Mouse (Mus musculus) kidney, embryonic 14.5 days (tissue): ENCODE results near the gene Bmf. TPM values are rescaled to one million over a fixed set of nuclear protein-coding genes. Genes with fewer than 3 reads are reported as not detected.
A peak's percentile ranks its signal among the peaks of the same experiment; 100 is the strongest.

Experiments
- ATAC-seq: fragments of 200-750 bp; cut with Nextera tagmentation; 2 replicates; pipeline ENCODE4 v1.8.0; 2017; ENCODE audit warnings: moderate number of reproducible peaks, mild to moderate bottlenecking, moderate TSS enrichment, moderate library complexity; ENCODE audit not compliant: low FRiP score, low TSS enrichment
- H3K27ac ChIP-seq: fragments of 300-500 bp; sonication (generic); 2 replicates; pipeline ENCODE4 v1.5.1; 2014; ENCODE audit warnings: low read depth, mild to moderate bottlenecking, low read length, moderate library complexity, mixed read lengths
- H3K27me3 ChIP-seq: fragments of 300-500 bp; sonication (generic); 2 replicates; pipeline ENCODE4 v1.6.1; 2014; ENCODE audit warnings: mild to moderate bottlenecking, low read length; ENCODE audit not compliant: control insufficient read depth, insufficient read depth
- H3K36me3 ChIP-seq: fragments of 300-500 bp; sonication (generic); 2 replicates; pipeline ENCODE4 v1.6.1; 2014; ENCODE audit warnings: low read length, mixed read lengths; ENCODE audit not compliant: control insufficient read depth, insufficient read depth
- H3K4me1 ChIP-seq: fragments of 300-500 bp; sonication (generic); 2 replicates; pipeline ENCODE4 v1.6.1; 2014; ENCODE audit warnings: low read length, mixed read lengths; ENCODE audit not compliant: control insufficient read depth, insufficient read depth
- H3K4me2 ChIP-seq: fragments of 300-500 bp; sonication (generic); replicated peaks from 2 replicates; pipeline ENCODE4 v1.6.1; 2014; ENCODE audit warnings: low read depth, mild to moderate bottlenecking, low read length
- H3K4me3 ChIP-seq: fragments of 300-500 bp; sonication (generic); 2 replicates; pipeline ENCODE4 v1.5.1; 2014; ENCODE audit warnings: mild to moderate bottlenecking, low read length
- H3K9ac ChIP-seq: fragments of 300-500 bp; sonication (generic); 2 replicates; pipeline ENCODE4 v1.6.1; 2014; ENCODE audit warnings: low read depth, mild to moderate bottlenecking, low read length, moderate library complexity
- H3K9me3 ChIP-seq: fragments of 300-500 bp; sonication (generic); 2 replicates; pipeline ENCODE4 v1.6.1; 2016; ENCODE audit warnings: low read length; ENCODE audit not compliant: control insufficient read depth
- WGBS: fragments of 180-500 bp; shearing (Covaris S2); extraction: QIAGEN DNeasy Blood & Tissue Kit; methylation state at CpG from one replicate; pipeline ENCODE4 v1.1.7; 2014; 5-methylcytosine and 5-hydroxymethylcytosine counted together
- polyA plus RNA-seq: library from polyadenylated mRNA; unstranded; fragments of >200 nt; fragmentation: Nextera tagmentation; extraction: Ambion mirVana; gene quantifications from 2 replicates; pipeline ENCODE4 v1.2.1, GENCODE M21; 2014

The Bmf gene
- polyA plus RNA-seq, result 6.0 and 9.6 TPM in 2 replicates

DNA sequence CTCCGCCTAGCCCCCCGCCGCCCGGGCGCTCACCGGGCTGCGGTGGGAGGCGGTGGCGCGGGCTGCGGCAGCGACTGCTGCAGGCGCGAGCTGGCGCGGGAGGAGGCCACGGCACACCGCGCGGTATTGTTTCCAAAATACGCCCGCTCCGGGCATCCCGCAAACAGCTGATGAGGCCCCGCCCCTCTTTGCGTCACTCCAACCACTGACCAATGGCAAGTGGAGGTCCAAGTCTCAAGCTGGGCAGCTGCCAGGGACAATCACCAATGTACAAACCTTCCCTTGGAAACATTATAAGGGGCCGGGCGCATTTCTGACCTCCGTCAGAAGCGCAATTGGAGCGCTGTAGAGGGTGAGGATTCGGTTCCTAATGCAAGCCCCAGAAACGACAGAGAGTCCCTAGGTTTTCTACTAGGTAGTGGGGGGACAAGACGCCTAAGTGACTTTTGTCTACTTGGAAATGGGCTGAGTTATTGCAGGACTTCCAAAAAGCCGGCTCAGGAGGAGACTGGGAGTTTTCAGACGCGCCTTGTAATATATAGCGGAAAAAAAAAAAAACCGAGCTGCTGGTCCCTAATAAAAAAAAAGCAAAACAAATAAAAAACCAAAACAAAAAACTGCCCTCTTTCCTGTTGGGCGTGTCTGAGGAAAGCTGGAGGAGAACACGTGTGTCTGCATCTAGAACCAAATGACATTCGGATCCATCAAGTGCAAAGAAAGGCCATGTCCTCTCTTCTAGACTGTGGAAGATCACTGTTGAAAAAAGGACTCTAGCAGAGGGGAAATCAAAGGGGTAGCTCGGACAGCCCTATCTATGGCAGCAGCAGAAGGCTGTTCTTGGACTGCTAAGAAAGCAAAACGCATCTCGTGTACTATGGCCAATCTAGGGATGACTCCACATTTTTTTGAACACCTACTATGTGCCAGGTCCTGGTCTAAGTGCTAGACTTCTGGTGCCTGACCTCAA, at the start of gene Bmf:
Bmf (minus strand) TSS at position 181 of the 967 bp plus-strand sequence.
- Histone ChIP-seq H3K9me3 (no peaks in the 10 kb centered on the region), H3K4me2 (peak within 1 kb of the TSS; percentile 90), H3K9ac (peak within 1 kb of the TSS; percentile 81), H3K27ac (peak within 1 kb of the TSS; percentile 60), H3K4me1 (peaks cover 40% of the 10 kb centered on the region), H3K36me3 (no peaks in the 10 kb centered on the region), H3K4me3 (peak within 1 kb of the TSS; percentile 98), H3K27me3 (no peaks in the 10 kb centered on the region)
- WGBS, result 1% methylated on average over 45 of the region's 45 CpGs
- peak; percentile 88 for ATAC-seq

DNA sequence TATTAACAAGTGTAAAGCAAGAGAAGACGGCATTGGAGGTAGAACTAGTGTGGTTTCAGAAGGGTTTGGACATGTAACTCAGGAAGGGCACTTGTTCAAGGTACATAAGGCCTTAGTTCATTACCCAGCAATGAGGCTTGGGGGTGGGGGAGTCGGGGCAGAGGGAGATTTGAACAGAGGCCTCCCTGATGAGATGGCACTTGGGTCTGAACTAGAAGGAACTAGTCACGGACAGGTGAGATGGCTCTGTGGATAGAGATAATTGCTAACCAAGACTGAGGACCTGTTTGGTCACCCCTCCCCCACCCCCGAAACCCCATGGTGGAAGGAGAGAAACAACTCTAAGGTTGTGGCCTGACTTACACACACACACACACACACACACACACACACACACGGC, 49.6 kb upstream of the Bmf start:
- Histone ChIP-seq H3K4me3 (peak overlapping the region; percentile 71), H3K9ac (peak overlapping the region; percentile 53), H3K4me1 (peaks cover 10% of the 10 kb centered on the region), H3K27me3 (no peaks in the 10 kb centered on the region), H3K36me3 (peaks cover 38% of the 10 kb centered on the region; the same call in 1 of the 2 replicates), H3K27ac (no peak overlapping the region), H3K9me3 (no peaks in the 10 kb centered on the region), H3K4me2 (peak overlapping the region; percentile 55)
- ATAC-seq, result no peak
- WGBS, result 34% methylated on average over 5 of the region's 5 CpGs

DNA sequence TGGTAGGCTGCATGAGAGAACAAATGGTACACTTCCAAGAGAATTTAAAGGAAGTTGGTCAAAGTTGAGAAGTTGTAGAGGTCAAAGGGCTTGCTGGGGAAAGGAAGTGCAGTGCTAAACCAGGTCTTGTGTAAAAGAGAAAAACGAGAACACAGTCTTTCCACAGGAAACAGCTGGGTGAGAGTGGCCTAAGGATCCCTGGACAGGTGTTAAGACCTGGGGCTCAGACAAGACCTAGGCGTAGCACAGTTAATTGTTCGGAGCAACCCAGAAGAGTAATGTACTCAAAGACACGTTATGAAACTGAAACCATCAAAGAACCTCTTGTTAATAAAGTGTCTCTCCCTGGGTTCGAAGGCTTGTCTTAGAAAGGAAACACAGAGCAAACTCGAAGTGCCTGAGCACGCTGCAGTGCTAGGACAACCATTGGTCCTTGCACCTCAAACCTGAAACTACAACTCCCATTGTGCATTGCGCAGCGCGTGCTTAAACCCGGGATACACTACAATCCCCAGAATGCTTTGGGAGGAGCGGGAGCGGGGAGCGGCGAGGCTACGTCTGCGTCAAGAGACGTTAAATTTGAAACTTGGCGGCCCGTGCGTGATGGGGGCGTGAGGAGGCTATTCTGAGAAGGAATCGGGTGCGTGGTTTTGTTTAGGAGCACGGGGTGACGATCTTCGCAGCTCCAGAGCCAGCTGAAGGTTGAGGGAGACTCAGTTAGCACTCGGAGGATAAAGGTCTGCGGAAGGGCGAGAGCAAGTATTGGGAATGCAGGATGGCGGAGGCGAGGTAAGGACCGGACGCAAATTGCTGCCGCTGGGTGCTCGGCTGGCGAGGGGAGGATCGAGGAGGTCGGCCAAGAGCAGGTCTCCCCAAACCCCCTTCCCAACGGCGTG, 48.4 kb upstream of the Bmf start, which contains the start of gene Bub1b:
Bub1b (plus strand) TSS at position 539 of the 896 bp plus-strand sequence.
- WGBS, result 6% methylated on average over 41 of the region's 41 CpGs
- H3K9ac ChIP-seq, result peak within 1 kb of the TSS; percentile 53
- peak within 1 kb of the TSS; percentile 15; the same call in 1 of the 2 replicates for H3K27ac ChIP-seq
- H3K36me3 ChIP-seq, result peaks cover 26% of the 10 kb centered on the region; the same call in 1 of the 2 replicates
- peak; percentile 95 for ATAC-seq
- H3K27me3 ChIP-seq, result no peaks in the 10 kb centered on the region
- H3K9me3 ChIP-seq, result no peaks in the 10 kb centered on the region
- peaks cover 10% of the 10 kb centered on the region for H3K4me1 ChIP-seq
- peak within 1 kb of the TSS; percentile 71 for H3K4me3 ChIP-seq
- peak within 1 kb of the TSS; percentile 55 for H3K4me2 ChIP-seq

DNA sequence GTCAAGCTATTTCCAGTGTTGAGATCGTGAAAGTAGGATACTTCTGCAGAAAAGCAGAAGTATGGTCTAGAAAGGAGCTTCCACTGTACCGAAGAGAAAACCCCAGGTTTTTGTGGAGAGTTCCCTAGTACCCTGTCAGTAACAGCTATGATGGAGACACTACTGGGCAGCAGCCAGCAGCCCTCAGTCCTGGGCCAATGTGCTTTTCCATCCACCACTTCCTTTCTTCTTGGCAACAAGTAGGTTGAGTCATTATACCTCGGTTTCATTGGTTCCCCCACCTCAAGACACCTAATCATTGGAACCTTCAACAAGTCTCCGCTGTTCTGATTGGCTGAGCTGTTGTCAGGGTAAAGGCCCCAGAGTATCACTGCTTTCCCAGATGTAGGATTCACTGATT, 41.6 kb upstream of the Bmf start:
- no peaks in the 10 kb centered on the region for H3K27me3 ChIP-seq
- no peaks in the 10 kb centered on the region for H3K9me3 ChIP-seq
- no peak overlapping the region for H3K9ac ChIP-seq
- no peaks in the 10 kb centered on the region for H3K4me1 ChIP-seq
- H3K27ac ChIP-seq, result no peak overlapping the region
- no peak for ATAC-seq
- WGBS, result 89% methylated on average over 4 of the region's 4 CpGs
- no peak overlapping the region for H3K4me2 ChIP-seq
- no peaks in the 10 kb centered on the region for H3K36me3 ChIP-seq
- no peak overlapping the region for H3K4me3 ChIP-seq

DNA sequence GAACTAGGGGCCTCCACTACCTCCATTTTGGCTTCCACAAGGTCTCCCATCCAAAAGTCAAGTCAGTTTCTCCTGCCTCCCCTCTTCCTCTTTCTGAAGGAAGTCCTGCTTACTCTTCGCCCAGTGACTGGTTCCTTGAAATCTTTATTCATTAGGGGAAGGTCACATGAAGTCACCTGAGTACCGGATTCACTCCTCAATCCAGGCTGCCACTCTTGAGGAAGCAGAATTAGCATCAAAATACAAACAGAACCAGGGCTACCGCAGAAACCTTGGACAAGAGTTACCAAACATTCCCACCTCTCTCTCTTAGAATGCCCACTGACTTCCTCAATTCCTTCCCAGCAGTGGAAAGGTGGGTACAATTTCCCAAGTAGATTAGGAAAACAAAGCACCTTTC, 38.2 kb upstream of the Bmf start:
- WGBS, result 68% methylated on average over 3 of the region's 3 CpGs
- Histone ChIP-seq H3K27ac (no peak overlapping the region), H3K27me3 (no peaks in the 10 kb centered on the region), H3K4me2 (no peak overlapping the region), H3K36me3 (no peaks in the 10 kb centered on the region), H3K9ac (no peak overlapping the region), H3K4me3 (no peak overlapping the region), H3K4me1 (no peaks in the 10 kb centered on the region), H3K9me3 (no peaks in the 10 kb centered on the region)
- ATAC-seq, result no peak

DNA sequence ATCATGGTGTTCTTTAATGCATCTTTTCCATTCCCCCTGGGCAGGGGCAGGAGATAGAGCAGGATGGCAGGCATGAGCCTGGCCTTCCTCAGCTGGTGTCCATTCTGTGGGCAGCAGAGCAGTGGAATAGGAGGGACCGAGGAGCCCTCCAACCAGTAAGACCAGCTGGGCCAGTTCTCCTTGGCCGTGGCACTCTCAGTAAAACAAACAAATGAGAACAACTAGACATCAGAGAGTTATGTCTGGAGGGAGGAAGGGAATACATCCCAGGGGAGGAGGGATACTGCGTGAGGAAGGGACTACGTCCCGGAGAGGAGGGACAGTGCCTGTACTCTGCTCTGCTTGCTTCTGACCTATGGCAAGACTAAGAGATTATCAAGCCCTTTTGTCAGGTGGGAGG, 36.5 kb upstream of the Bmf start:
- Histone ChIP-seq H3K4me1 (no peaks in the 10 kb centered on the region), H3K27me3 (no peaks in the 10 kb centered on the region), H3K4me3 (no peak overlapping the region), H3K9ac (no peak overlapping the region), H3K4me2 (no peak overlapping the region), H3K27ac (no peak overlapping the region), H3K9me3 (no peaks in the 10 kb centered on the region), H3K36me3 (no peaks in the 10 kb centered on the region)
- WGBS, result 45% methylated on average over 5 of the region's 5 CpGs
- no peak for ATAC-seq

DNA sequence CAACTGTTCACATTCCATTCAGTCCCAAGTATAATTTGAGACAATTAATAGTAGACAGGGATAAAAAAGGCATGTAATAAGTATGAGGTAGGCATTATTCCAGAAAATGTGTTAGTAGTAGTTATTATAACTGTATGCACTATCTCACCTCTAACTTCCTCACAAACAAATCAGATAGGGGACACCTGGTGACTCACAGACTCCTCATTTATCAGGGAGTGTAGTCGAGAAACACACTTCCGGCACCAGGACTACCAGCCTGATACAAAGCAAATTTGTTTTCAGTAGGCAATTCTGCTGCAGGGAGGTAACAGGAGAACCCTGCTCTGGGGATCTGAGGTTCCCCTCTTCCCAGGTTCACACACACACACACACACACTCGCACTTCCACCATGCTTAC, 23.6 kb upstream of the Bmf start:
- ATAC-seq, result no peak
- H3K4me1 ChIP-seq, result no peaks in the 10 kb centered on the region
- no peaks in the 10 kb centered on the region for H3K9me3 ChIP-seq
- H3K27me3 ChIP-seq, result no peaks in the 10 kb centered on the region
- no peak overlapping the region for H3K4me2 ChIP-seq
- no peak overlapping the region for H3K9ac ChIP-seq
- no peak overlapping the region for H3K27ac ChIP-seq
- H3K4me3 ChIP-seq, result no peak overlapping the region
- H3K36me3 ChIP-seq, result no peaks in the 10 kb centered on the region
- WGBS, result 56% methylated on average over 3 of the region's 3 CpGs

DNA sequence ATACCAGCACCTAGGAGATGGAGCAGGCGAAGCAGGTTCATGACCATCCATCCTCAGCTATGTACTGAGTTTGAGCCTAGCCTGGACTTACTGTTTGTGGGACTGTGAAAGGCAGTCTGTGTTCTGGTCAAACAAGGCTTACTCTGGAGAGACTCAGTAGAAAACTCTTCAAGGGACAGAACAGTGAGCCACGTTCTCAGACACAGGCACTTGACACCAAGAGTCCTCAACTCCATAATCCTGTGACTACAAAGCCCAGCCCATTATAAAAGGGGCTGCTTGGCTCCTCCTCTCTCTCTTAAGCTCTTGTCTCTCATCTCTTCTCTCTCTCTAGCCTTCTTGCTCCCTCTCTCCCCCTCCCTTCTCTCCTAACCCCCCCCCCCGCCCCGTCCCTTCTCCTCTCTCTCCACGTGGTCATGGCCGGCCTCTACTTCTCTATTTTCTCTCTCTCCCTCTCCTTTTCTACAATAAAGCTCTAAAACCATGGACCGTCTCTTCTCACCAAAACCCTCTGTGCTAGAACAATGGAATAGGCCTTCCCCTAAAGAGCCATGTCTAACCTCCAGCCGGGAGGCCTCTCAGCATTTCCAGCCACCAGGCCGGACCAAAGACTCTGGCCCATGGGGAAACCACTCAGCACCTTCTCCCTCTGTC, 22.8 kb upstream of the Bmf start:
- Histone ChIP-seq H3K36me3 (no peaks in the 10 kb centered on the region), H3K9me3 (no peaks in the 10 kb centered on the region), H3K4me3 (no peak overlapping the region), H3K27me3 (no peaks in the 10 kb centered on the region), H3K4me1 (no peaks in the 10 kb centered on the region), H3K27ac (no peak overlapping the region), H3K9ac (no peak overlapping the region), H3K4me2 (no peak overlapping the region)
- 86% methylated on average over 8 of the region's 9 CpGs for WGBS
- ATAC-seq, result no peak
